Comparison of ENCODE assay signal across 6 mouse cellular contexts in the genomic region with DNA sequence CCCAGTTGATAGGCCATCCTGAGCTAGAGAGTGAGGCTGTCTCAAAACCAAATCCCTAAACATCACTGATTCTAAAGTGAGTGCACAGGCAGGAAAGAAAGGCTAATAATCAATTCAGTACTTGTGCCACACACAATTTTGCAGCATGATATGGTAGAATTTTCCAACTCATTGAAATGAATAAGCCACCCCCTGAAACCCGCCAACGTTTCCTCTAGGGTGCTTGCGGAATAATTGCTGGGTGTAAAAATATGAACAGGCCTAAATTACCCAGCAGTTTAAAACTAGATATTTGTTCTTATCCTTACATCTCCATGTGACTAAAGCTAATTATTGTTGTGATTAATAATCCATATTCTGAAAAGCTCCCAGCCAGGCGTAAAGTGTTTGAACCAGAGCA.
"Had no signal": no experiment of that assay in that cellular context is flagged by ENCODE, and none has a peak within 500 bp of the region (broad histone marks: within the 10 kb centered on the region; RNA-seq: fewer than 3 reads in every experiment).

No protein-coding gene starts in this region.

- DNase-seq: kidney, adult 11 months; kidney, adult 9 months; kidney, postnatal 36 days; lung, adult 18-20 months; right cerebral cortex, postnatal 25 days; thymus, postnatal 14 days had no signal
